Mouse (Mus musculus): Measurements from ENCODE around the gene Sirt7. TPM values are rescaled to one million over a fixed set of nuclear protein-coding genes. Genes with fewer than 3 reads are reported as not detected.
A peak's percentile ranks its signal among the peaks of the same experiment; 100 is the strongest.

The Sirt7 gene
- polyA plus RNA-seq, 1 experiment, result not detected

DNA sequence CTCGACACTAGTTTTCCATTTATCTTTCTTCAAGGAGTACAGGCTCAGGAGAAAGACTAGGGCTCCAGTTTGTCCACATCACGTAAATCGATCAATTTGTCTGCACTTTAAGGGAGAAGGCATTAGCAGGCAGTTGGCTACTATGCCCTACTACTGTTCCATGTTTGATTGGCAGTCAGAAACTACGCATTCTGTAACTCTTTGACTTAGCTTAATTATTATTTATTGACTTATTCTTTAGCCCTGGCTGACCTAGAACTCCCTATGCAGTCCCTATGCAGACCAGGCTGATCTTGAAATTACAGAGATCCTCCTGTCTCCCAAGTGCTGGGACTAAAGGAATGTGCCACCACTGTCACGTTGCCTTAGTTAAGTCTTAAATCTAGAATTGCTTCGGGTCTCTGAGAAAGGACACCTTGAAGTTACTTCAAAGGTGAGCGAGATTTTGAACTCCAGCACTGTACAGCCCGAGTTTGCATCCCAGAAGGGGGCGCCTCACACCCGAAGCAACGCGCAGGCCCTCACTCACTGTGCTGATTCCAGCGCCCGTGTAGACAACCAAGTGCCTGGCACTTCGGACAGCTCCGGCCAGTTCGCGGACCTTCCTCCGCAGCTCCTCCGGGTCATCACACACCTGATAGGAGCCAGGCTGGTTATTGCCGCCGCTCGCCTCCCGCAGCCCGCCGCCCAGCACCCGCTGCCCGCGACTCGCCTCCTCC lies 920 bp downstream of the Sirt7 start:
- Histone ChIP-seq H3K4me3 (ENCODE audit: insufficient read depth, low read depth, low read length) (peak overlapping the region; percentile 90), H3K4me1 (ENCODE audit: control insufficient read depth, insufficient read depth, low read length) (peaks cover 18% of the 10 kb centered on the region), H3K27ac (ENCODE audit: insufficient read depth, low read depth, low read length) (no peak overlapping the region)
- whole genome bisulfite sequencing, result 12% methylated on average over 29 of the region's 30 CpGs
- TF ChIP-seq CTCF (IDR thresholded peaks at IDR 0.05; ENCODE audit: insufficient read depth, low read depth, low read length), result peak; percentile 43; the same call in 1 of the 2 replicates
- TF ChIP-seq POLR2A (IDR thresholded peaks at IDR 0.05; ENCODE audit: insufficient read depth, low read depth, low read length), result no peak

DNA sequence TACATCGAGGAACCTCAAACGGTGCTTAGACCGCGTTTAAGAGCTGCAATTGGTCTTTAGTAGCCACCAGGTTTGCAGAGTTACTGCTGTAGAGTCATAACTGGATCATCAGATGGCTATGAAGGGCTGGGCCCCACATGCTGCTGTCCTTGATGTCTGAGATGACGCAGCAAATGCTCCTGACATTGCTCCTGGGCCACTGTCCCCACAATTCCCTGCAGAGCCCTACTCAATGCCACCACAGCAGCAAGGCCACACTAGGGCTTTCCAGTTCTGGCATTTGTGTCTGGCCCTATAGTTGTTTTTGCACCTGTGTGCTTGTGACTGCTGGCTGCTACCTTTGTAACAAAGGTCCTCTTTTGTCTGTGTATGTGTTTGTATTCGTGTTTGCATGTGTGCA lies 2.2 kb downstream of the Sirt7 start:
- TF ChIP-seq CTCF (IDR thresholded peaks at IDR 0.05; ENCODE audit: insufficient read depth, low read depth, low read length) (no peak), POLR2A (IDR thresholded peaks at IDR 0.05; ENCODE audit: insufficient read depth, low read depth, low read length) (no peak)
- Histone ChIP-seq H3K4me3 (ENCODE audit: insufficient read depth, low read depth, low read length) (no peak overlapping the region), H3K4me1 (ENCODE audit: control insufficient read depth, insufficient read depth, low read length) (peaks cover 18% of the 10 kb centered on the region), H3K27ac (ENCODE audit: insufficient read depth, low read depth, low read length) (no peak overlapping the region)
- WGBS, result 90% methylated on average over 6 of the region's 6 CpGs

DNA sequence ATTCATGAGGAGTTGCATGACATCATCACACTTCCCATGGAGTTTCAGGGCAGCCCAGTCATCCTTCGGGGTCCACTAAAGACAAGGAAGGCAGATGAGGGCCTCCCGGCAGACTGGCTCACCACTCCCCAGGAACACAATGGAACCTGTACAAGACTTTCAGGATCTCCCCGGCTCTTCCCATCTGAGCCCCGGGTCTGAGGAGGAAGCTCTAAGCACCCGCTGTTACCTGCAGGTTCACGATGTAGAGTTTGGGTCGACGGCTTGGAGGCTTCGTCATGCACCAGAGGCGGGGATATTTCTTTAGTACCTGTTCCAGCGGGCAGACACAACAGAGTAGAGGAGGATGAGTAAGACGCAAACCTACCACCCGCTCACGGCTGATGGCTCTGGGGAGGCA lies 4.8 kb downstream of the Sirt7 start:
- no peak for TF ChIP-seq POLR2A (IDR thresholded peaks at IDR 0.05; ENCODE audit: insufficient read depth, low read depth, low read length)
- TF ChIP-seq CTCF (IDR thresholded peaks at IDR 0.05; ENCODE audit: insufficient read depth, low read depth, low read length), result no peak
- no peak overlapping the region for H3K27ac ChIP-seq (ENCODE audit: insufficient read depth, low read depth, low read length)
- 91% methylated on average over 14 of the region's 14 CpGs for WGBS
- no peak overlapping the region for H3K4me3 ChIP-seq (ENCODE audit: insufficient read depth, low read depth, low read length)
- H3K4me1 ChIP-seq (ENCODE audit: control insufficient read depth, insufficient read depth, low read length), result peaks cover 22% of the 10 kb centered on the region

DNA sequence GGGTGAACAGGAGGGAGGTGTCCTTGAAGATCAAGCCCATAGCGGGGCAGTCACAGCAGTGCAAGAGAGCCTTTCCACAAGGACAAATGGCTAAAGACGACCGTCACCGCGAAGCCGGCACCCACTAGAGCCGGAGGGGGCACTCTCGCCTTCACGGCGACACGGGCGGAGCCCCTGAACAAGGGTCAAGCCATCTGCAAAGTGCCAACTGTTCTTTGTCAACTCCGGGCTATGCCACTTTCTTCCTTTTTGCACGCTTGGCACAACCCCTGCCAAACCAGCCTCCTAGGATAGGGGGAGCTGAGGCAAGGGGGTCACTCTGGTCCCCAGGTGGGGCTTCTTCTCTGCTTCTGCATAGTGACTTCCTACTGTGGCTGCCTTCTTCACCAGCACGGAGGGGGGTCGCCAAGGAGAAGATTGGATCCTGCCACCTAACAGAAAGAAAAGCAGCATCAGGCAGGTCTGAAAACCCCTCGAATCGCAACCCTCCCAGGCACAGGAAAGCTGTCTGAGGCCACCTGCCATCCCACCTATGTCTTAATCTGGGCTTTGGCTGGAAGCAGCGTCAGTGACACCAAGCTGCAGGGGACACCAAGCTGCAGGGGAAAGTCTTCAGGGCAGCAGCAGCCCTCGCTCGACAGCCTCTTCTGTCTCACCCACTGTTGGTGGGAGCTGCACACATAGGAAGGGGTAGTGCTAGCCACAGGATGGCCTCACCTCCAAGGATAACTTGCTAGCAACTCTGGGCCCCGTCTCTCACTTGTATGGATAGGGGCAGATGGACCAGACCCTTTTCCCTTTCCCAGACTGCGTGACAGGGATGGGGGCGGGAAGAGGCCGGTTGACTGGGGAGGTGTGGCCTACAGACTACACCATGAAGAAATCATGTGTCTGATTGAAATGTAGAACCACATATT lies 6.2 kb downstream of the Sirt7 start:
- Histone ChIP-seq H3K27ac (ENCODE audit: insufficient read depth, low read depth, low read length) (no peak overlapping the region), H3K4me3 (ENCODE audit: insufficient read depth, low read depth, low read length) (no peak overlapping the region), H3K4me1 (ENCODE audit: control insufficient read depth, insufficient read depth, low read length) (peaks cover 22% of the 10 kb centered on the region)
- TF ChIP-seq POLR2A (IDR thresholded peaks at IDR 0.05; ENCODE audit: insufficient read depth, low read depth, low read length) (no peak), CTCF (IDR thresholded peaks at IDR 0.05; ENCODE audit: insufficient read depth, low read depth, low read length) (no peak)
- 93% methylated on average over 25 of the region's 25 CpGs for WGBS

DNA sequence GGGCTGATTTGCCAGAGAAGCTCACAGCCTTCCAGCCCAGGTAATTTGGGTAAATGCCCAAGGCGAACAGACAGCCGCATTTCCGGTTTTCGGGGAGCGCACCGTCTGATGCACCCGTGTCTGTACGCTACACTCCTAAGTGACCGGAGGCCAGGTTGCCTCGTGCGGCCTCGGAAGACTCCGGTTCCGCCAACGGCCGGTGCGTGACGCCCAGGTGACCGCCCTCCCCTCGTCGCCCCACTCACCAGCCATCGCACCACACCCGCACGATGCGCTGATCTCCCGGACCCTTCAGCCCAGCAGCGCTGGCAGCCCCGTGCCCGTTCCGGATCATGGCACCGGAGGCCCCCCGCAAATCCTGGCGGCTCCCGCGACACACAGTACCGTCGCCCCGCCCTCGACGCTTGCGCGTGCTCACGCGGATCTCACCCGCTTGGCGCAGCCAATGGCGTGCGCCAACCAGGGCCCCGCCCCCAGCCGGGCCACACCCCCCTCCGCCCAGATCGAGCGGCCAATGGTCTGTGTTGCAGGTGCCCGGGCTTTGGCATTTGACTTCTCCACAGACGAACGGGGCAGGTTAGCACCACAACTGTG lies 7.4 kb downstream of the Sirt7 start, which contains the start of gene Pcyt2:
TSS of gene Pcyt2 (minus strand) at position 418 of the 594 bp plus-strand sequence.
- TF ChIP-seq CTCF (IDR thresholded peaks at IDR 0.05; ENCODE audit: insufficient read depth, low read depth, low read length), result no peak
- TF ChIP-seq POLR2A (IDR thresholded peaks at IDR 0.05; ENCODE audit: insufficient read depth, low read depth, low read length), result peak; percentile 87
- whole genome bisulfite sequencing, result under 1% methylated on average over 56 of the region's 56 CpGs

DNA sequence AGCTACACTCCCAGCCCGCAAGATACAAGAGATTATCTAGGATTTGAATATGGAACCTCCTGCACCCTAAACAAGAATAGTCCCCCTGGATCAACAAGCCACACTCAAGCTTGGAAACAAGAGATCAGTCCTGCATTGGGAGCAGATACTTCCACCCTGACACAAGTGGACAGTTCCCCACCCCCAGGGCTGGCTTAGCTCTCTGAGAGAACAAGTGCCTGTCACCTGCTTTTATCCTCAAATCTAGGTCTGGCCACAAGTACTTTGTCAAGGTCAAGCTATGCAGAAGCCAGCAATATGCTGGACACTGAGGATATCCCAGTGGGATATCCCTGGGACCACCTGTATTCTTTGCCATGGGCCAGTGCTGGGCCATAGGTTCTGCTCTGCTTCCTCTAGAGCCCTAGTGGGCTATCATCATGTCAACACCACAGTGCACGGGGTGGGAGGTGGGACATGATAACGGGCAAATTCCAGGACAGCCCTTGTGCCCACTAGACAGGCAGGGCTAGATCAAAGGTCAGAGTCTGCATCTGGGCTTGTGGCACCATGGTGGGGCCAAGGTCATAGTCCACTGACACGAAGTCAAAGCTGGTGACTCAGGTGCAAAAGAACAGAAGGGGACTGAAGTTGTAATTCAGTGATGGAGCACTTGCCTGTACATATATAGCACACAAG lies 8.3 kb downstream of the Sirt7 start:
- H3K4me1 ChIP-seq (ENCODE audit: control insufficient read depth, insufficient read depth, low read length), result peaks cover 19% of the 10 kb centered on the region
- peak overlapping the region; percentile 59; the same call in 1 of the 2 replicates for H3K27ac ChIP-seq (ENCODE audit: insufficient read depth, low read depth, low read length)
- TF ChIP-seq CTCF (IDR thresholded peaks at IDR 0.05; ENCODE audit: insufficient read depth, low read depth, low read length) (no peak), POLR2A (IDR thresholded peaks at IDR 0.05; ENCODE audit: insufficient read depth, low read depth, low read length) (no peak)
- WGBS, result 39% methylated on average over 4 of the region's 4 CpGs
- peak overlapping the region; percentile 81 for H3K4me3 ChIP-seq (ENCODE audit: insufficient read depth, low read depth, low read length)

More for the DNA sequence above, 7.4 kb downstream of the Sirt7 start, which contains the start of gene Pcyt2:
- Histone ChIP-seq H3K4me1 (ENCODE audit: control insufficient read depth, insufficient read depth, low read length) (peaks cover 19% of the 10 kb centered on the region), H3K27ac (ENCODE audit: insufficient read depth, low read depth, low read length) (peak within 1 kb of the TSS; percentile 59), H3K4me3 (ENCODE audit: insufficient read depth, low read depth, low read length) (peak within 1 kb of the TSS; percentile 81)

DNA sequence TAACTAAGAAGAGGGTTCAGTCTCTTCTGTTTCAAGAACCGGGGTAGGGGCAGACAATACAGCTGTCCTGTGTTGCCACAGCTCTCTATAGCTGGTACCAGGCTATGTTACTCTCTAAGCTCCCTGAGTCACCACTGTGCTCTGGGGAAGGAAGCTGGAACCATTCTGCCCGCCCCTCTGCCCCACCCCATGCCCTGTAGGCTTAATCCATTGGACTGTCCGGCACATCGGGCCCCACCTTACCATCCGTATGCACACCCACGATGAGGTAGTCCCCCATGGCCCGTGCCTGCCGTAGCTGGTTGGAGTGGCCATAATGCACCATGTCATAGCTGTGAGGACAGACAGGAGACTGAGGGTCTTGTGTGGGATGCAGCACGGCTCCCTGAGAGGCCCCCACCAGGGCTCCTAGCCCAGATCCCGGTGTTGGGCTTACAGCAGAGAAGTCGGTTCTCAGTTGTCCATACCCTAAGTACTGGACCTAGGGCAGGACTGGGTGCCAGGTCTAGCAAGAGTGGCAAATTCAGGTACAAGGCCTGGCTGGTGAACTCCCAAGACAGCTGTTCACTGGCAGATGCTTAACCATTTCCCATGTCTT lies 9.3 kb downstream of the Sirt7 start:
- TF ChIP-seq CTCF (IDR thresholded peaks at IDR 0.05; ENCODE audit: insufficient read depth, low read depth, low read length), result no peak
- TF ChIP-seq POLR2A (IDR thresholded peaks at IDR 0.05; ENCODE audit: insufficient read depth, low read depth, low read length), result no peak
- no peak overlapping the region for H3K4me3 ChIP-seq (ENCODE audit: insufficient read depth, low read depth, low read length)
- whole genome bisulfite sequencing, result 84% methylated on average over 11 of the region's 11 CpGs
- H3K27ac ChIP-seq (ENCODE audit: insufficient read depth, low read depth, low read length), result no peak overlapping the region
- peaks cover 19% of the 10 kb centered on the region for H3K4me1 ChIP-seq (ENCODE audit: control insufficient read depth, insufficient read depth, low read length)

DNA sequence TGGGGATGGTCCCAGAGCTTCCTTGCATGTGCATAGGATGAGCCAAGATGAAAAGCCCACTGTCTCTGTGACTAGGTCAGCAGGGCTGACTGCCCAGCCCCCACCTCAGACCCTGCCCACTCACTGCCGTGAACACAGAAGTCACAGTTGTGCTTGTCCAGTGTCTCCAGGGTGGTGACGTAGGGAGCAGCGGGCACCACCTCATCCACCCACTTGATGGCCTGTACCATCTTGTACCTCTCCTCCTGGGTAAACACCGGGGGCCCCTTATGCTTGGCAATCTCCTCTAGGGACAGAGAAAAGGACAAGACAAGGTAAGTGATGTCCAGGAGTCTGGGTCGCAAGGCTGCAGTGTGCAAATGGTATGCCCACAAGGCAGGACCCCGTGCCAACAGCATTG lies 9.9 kb downstream of the Sirt7 start:
- Histone ChIP-seq H3K4me1 (ENCODE audit: control insufficient read depth, insufficient read depth, low read length) (peaks cover 19% of the 10 kb centered on the region), H3K4me3 (ENCODE audit: insufficient read depth, low read depth, low read length) (no peak overlapping the region), H3K27ac (ENCODE audit: insufficient read depth, low read depth, low read length) (no peak overlapping the region)
- TF ChIP-seq POLR2A (IDR thresholded peaks at IDR 0.05; ENCODE audit: insufficient read depth, low read depth, low read length) (no peak), CTCF (IDR thresholded peaks at IDR 0.05; ENCODE audit: insufficient read depth, low read depth, low read length) (no peak)
- 84% methylated on average over 6 of the region's 6 CpGs for WGBS
